Mouse (Mus musculus) lung, postnatal 4 days (tissue): Measurements from ENCODE around the gene Csnka2ip.

Experiments
- DNase-seq, 2 experiments: peaks; one replicate each; pipeline ENCODE4 v3.0.0; 2021

Csnka2ip gene

GRCm38 (mm10) chr16:64602308-64602707 is at the start of gene Csnka2ip:
TSS of gene Csnka2ip (minus strand) at chr16:64602408.
- no peak for DNase-seq

- DNase-seq = no peak
Observed at GRCm38 (mm10) chr16:64649594-64650290, 47.5 kb upstream of the Csnka2ip start.

GRCm38 (mm10) chr16:64647771-64648170 is 45.6 kb upstream of the Csnka2ip start:
- DNase-seq = no peak

GRCm38 (mm10) chr16:64635110-64635509 is 32.9 kb upstream of the Csnka2ip start:
- DNase-seq = no peak

- DNase-seq = no peak
Observed at GRCm38 (mm10) chr16:64620116-64620515, 17.9 kb upstream of the Csnka2ip start.

- DNase-seq = no peak
Observed at GRCm38 (mm10) chr16:64614648-64615047, 12.4 kb upstream of the Csnka2ip start.

GRCm38 (mm10) chr16:64607793-64608192 is 5.6 kb upstream of the Csnka2ip start:
- no peak for DNase-seq

GRCm38 (mm10) chr16:64586825-64587224 is 15.4 kb downstream of the Csnka2ip start:
- DNase-seq = peak in 1 of 2 experiments; percentile 39

GRCm38 (mm10) chr16:64586262-64586619 is 16.0 kb downstream of the Csnka2ip start:
- DNase-seq = no peak

GRCm38 (mm10) chr16:64585599-64586261 is 16.5 kb downstream of the Csnka2ip start:
- DNase-seq = no peak

GRCm38 (mm10) chr16:64584591-64584990 is 17.6 kb downstream of the Csnka2ip start:
- DNase-seq = no peak

GRCm38 (mm10) chr16:64583406-64583805 is 18.8 kb downstream of the Csnka2ip start:
- DNase-seq = peak; percentile 6 to 20

- no peak for DNase-seq
Observed at GRCm38 (mm10) chr16:64569496-64569895, 32.7 kb downstream of the Csnka2ip start.

GRCm38 (mm10) chr16:64563081-64563480 is 39.1 kb downstream of the Csnka2ip start:
- DNase-seq = no peak

- no peak for DNase-seq
Observed at GRCm38 (mm10) chr16:64558518-64558917, 43.7 kb downstream of the Csnka2ip start.

- no peak for DNase-seq
Observed at GRCm38 (mm10) chr16:64526883-64527282, 75.3 kb downstream of the Csnka2ip start.

- no peak for DNase-seq
Observed at GRCm38 (mm10) chr16:64524051-64524645, 78.1 kb downstream of the Csnka2ip start.

- no peak for DNase-seq
Observed at GRCm38 (mm10) chr16:64513423-64513822, 88.8 kb downstream of the Csnka2ip start.
